Mouse (Mus musculus) heart, adult 2 months (tissue): ENCODE measurements around the gene Mbnl2. TPM values are rescaled to one million over a fixed set of nuclear protein-coding genes. Genes with fewer than 3 reads are reported as not detected.

ENCODE experiments used
- DNase-seq, 2 experiments: peaks; one replicate each; pipeline ENCODE4 v3.0.0; 2021
- H3K27ac ChIP-seq: fragments of 200-600 bp; 2 replicates; pipeline ENCODE4 v1.8.1; 2022
- H3K27me3 ChIP-seq: fragments of 200-500 bp; 2 replicates; pipeline ENCODE4 v1.6.1; 2012; ENCODE audit warnings: mild to moderate bottlenecking, low read length, inconsistent platforms, mixed read lengths; ENCODE audit not compliant: control insufficient read depth, insufficient read depth
- H3K36me3 ChIP-seq: fragments of 200-500 bp; 2 replicates; pipeline ENCODE4 v1.6.1; 2012; ENCODE audit warnings: low read length, inconsistent platforms; ENCODE audit not compliant: control insufficient read depth, insufficient read depth
- H3K4me1 ChIP-seq: fragments of 200-500 bp; 2 replicates; pipeline ENCODE4 v1.6.1; 2011; ENCODE audit warnings: low read length; ENCODE audit not compliant: control insufficient read depth, insufficient read depth
- H3K4me3 ChIP-seq: fragments of 200-600 bp; 2 replicates; pipeline ENCODE4 v1.8.1; 2022
- H3K79me2 ChIP-seq: fragments of 200-500 bp; replicated peaks from 2 replicates; pipeline ENCODE4 v1.6.1; 2012; ENCODE audit warnings: mild to moderate bottlenecking, inconsistent platforms, low read length, moderate library complexity, mixed read lengths; ENCODE audit not compliant: control insufficient read depth, insufficient read depth
- H3K9ac ChIP-seq: fragments of 200-500 bp; 2 replicates; pipeline ENCODE4 v1.6.1; 2012; ENCODE audit warnings: low read depth, mild to moderate bottlenecking, control low read depth, inconsistent platforms, low read length, mixed read lengths
- CTCF ChIP-seq: fragments of 200-600 bp; IDR thresholded peaks from 2 replicates; pipeline ENCODE4 v1.8.1; 2022; ENCODE audit warnings: antibody characterized with exemption, mild to moderate bottlenecking, moderate library complexity
- EP300 ChIP-seq: fragments of 200-500 bp; IDR thresholded peaks from 2 replicates; pipeline ENCODE4 v1.6.1; 2011; ENCODE audit warnings: low read depth, low read length, control low read depth; ENCODE audit not compliant: insufficient read depth
- POLR2A ChIP-seq: fragments of 200-500 bp; IDR thresholded peaks from 2 replicates; pipeline ENCODE4 v1.6.1; 2011; ENCODE audit warnings: mild to moderate bottlenecking, low read depth, low read length, control low read depth; ENCODE audit not compliant: insufficient read depth
- WGBS: fragments of 180-500 bp; shearing (Covaris S2); methylation state at CpG from one replicate; pipeline ENCODE4 v1.1.7; 2018; 5-methylcytosine and 5-hydroxymethylcytosine counted together
- intact Hi-C: fragments of 180-260 bp; cut with DNase I; formaldehyde crosslinking; loops from one replicate; pipeline ENCODE4 v1.15.1; 2025
- polyA plus RNA-seq: library from polyadenylated mRNA; depleted of rRNA; stranded (reverse); fragments of >200 nt; gene quantifications from 2 replicates; pipeline ENCODE4 v1.2.3, GENCODE M21; 2012
- total RNA-seq, 2 experiments: library from RNA; stranded (reverse); gene quantifications; 2 replicates each; pipeline ENCODE4 v1.2.3; 2021

Mbnl2 gene
- total and polyA plus RNA-seq, 3 experiments = 91.1 to 258 (median 221) TPM

DNA sequence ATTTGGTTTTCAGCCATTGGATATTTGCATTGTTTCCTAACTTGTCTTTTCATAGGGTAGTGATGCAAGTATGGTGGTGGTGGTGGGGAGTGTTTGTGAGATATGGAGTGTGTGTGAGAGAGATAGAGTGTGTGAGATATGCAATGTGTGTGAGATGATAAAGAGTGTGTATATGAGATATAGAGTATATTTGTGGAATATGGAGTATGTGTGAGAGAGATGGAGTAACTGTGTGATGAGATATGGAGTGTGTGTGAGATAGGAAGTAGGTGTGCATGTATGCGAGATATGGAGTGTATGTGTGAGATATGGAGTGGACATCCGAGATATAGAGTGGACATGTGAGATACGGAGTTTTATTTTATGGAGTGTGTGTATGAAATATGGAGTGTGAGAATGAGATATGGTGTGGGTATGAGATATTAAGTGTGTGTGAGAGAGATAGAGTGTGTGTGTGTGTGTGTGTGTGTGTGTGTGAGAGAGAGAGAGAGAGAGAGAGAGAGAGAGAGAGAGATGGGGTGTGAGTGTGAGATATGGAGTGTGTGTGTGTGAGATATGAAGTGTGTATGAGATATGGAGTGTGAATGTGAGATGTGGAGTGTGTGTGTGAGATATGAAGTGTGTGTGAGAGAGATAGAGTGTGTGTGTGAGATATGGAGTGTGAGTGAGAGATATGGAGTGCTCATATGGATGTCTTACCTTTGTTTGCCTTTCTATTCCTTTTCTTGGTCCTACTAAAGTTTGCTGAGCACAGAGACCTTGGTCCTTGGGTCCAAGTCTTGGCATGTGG is 188.7 kb downstream of the Mbnl2 start:
- Histone ChIP-seq H3K36me3 (no peaks in the 10 kb centered on the region), H3K27ac (no peak overlapping the region), H3K9ac (no peak overlapping the region), H3K4me1 (peaks cover under 1% of the 10 kb centered on the region), H3K79me2 (no peaks in the 10 kb centered on the region), H3K4me3 (no peak overlapping the region), H3K27me3 (no peaks in the 10 kb centered on the region)
- 79% methylated on average over 3 of the region's 3 CpGs for WGBS
- DNase-seq = no peak
- intact Hi-C loops = no loop called here
- no peak for TF ChIP-seq EP300
- TF ChIP-seq POLR2A = no peak
- TF ChIP-seq CTCF = no peak

GRCm38 (mm10) chr14:120466816-120467215 is 191.3 kb downstream of the Mbnl2 start:
- H3K79me2 ChIP-seq = no peaks in the 10 kb centered on the region

GRCm38 (mm10) chr14:120469126-120469790 is 193.8 kb downstream of the Mbnl2 start:
- no peaks in the 10 kb centered on the region for H3K79me2 ChIP-seq
- H3K9ac ChIP-seq = no peak overlapping the region
- H3K27ac ChIP-seq = no peak overlapping the region
- H3K36me3 ChIP-seq = no peaks in the 10 kb centered on the region
- DNase-seq = no peak
- TF ChIP-seq EP300 = no peak
- TF ChIP-seq CTCF = no peak
- TF ChIP-seq POLR2A = no peak
- no peaks in the 10 kb centered on the region for H3K27me3 ChIP-seq
- intact Hi-C loops = no loop called here
- WGBS = 54% methylated on average over 14 of the region's 14 CpGs
- H3K4me3 ChIP-seq = no peak overlapping the region
- H3K4me1 ChIP-seq = peaks cover 2% of the 10 kb centered on the region

More at GRCm38 (mm10) chr14:120466816-120467215, 191.3 kb downstream of the Mbnl2 start:
- TF ChIP-seq POLR2A (no peak), CTCF (no peak), EP300 (no peak)
- no peaks in the 10 kb centered on the region for H3K36me3 ChIP-seq
- peaks cover 2% of the 10 kb centered on the region for H3K4me1 ChIP-seq
- 50% methylated on average over 4 of the region's 4 CpGs for WGBS
- H3K9ac ChIP-seq = no peak overlapping the region
- DNase-seq = no peak
- H3K27ac ChIP-seq = no peak overlapping the region
- no peak overlapping the region for H3K4me3 ChIP-seq
- H3K27me3 ChIP-seq = no peaks in the 10 kb centered on the region
- intact Hi-C loops = no loop called here

- TF ChIP-seq EP300 (no peak), POLR2A (no peak), CTCF (no peak)
- no peaks in the 10 kb centered on the region for H3K27me3 ChIP-seq
- peaks cover 3% of the 10 kb centered on the region for H3K4me1 ChIP-seq
- 0 out of 2 replicates have a peak, but pooled peaks cover 2% of the 10 kb centered on the region for H3K79me2 ChIP-seq
- H3K4me3 ChIP-seq = no peak overlapping the region
- intact Hi-C loops = loop anchor here (2.0 to 10.0 kb wide), 4 partner anchors 56 to 339 kb away; no protein-coding TSS in a partner anchor
- no peaks in the 10 kb centered on the region for H3K36me3 ChIP-seq
- no peak overlapping the region for H3K27ac ChIP-seq
- no peak overlapping the region for H3K9ac ChIP-seq
- no peak for DNase-seq
- WGBS = 63% methylated on average over 7 of the region's 7 CpGs
Measured at GRCm38 (mm10) chr14:120476186-120476697, 200.8 kb downstream of the Mbnl2 start.

DNA sequence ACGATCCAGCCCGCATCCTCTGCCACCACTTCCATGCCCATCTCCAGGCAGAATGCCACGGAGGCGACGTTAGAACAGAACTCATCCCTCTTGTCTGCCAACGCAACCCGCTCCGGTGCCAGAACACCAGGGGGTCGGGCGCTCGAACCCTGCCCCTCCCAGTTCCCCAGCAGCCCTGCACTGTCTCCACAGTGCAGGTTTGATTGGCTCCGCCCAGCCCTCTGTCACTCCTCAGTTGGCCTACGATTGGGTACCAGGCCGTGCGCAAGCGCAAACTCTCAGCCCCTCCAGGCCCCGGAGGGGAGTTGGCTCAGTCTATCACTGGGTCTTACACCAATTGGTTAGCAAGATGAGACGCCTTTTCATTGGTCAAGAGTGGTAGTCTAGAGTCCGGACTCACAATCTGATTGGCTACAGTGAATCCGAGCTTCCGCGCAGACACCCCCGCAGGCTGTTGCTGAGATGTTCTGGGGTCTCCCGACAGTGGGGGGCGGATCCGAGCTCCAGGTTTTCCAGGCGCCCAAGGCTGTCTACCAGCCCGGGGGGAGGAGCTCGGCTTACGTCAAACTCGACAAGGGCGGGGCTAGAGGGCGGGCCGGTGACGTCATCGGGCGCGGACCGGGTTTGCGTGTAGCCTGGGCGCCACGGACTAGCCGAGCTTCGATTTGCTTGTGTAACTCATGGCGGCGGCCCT is 202.0 kb downstream of the Mbnl2 start:
- DNase-seq = peak; percentile 97 to 99
- intact Hi-C loops = loop anchor here (2.0 to 10.0 kb wide), 4 partner anchors 55 to 341 kb away; no protein-coding TSS in a partner anchor
- WGBS = under 1% methylated on average over 46 of the region's 46 CpGs
- H3K36me3 ChIP-seq = no peaks in the 10 kb centered on the region
- H3K79me2 ChIP-seq = 0 out of 2 replicates have a peak, but pooled peaks cover 2% of the 10 kb centered on the region
- H3K27me3 ChIP-seq = no peaks in the 10 kb centered on the region
- TF ChIP-seq EP300 (peak; percentile 66; the same call in 1 of the 2 replicates), POLR2A (peak; percentile 93), CTCF (no peak)
- H3K27ac ChIP-seq = peak overlapping the region; percentile 99
- peaks cover 3% of the 10 kb centered on the region for H3K4me1 ChIP-seq
- peak overlapping the region; percentile 94 for H3K9ac ChIP-seq
- peak overlapping the region; percentile 77 for H3K4me3 ChIP-seq
